Mouse (Mus musculus) spleen, adult 2 months (tissue): ENCODE measurements around the gene She.

ENCODE experiments used
- CTCF ChIP-seq: fragments of 200-500 bp; IDR thresholded peaks from 2 replicates; pipeline ENCODE4 v1.5.1; 2011; ENCODE audit warnings: mild to moderate bottlenecking, inconsistent platforms; ENCODE audit not compliant: insufficient read depth, insufficient read length, insufficient replicate concordance; ENCODE audit errors: extremely low read depth
- POLR2A ChIP-seq: fragments of 200-500 bp; IDR thresholded peaks from 2 replicates; pipeline ENCODE4 v1.6.1; 2011; ENCODE audit warnings: low read depth, low read length, inconsistent platforms

GRCm38 (mm10) chr3:89878456-89878855, 47.3 kb downstream of the She start:
- TF ChIP-seq CTCF (no peak), POLR2A (no peak)
